Mouse (Mus musculus): ENCODE measurements around the gene Pla1a. TPM values are rescaled to one million over a fixed set of nuclear protein-coding genes. Genes with fewer than 3 reads are reported as not detected.

Pla1a gene
- total RNA-seq, 2 experiments from 2014 or later = 27.9 to 28.6 TPM

DNA sequence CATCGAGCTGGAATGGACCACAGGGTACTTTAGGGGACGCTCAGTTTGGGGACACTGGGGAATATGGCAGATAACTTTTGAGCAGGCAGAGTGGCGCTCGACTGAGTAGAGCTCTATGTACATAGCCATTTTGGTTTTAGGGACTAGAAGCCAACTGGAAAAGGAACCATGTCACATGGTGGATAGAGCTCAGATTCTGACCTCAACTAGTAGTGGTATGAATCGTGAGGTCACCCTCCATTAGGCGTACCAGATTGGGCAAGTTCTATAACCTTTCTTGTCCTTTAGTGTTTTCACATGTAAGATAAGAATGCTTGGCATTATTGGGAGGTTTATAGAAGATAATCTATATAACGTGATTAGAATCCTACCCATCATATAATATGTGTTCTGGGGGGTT is 42.6 kb downstream of the Pla1a start:
- DNase-seq (ENCODE audit: low spot score in 2 of 2) = no peak

- DNase-seq (ENCODE audit: low spot score in 2 of 2) = no peak
Measured at GRCm38 (mm10) chr16:38389284-38389893, 43.6 kb downstream of the Pla1a start.

GRCm38 (mm10) chr16:38388757-38389156 is 44.2 kb downstream of the Pla1a start:
- no peak for DNase-seq (ENCODE audit: low spot score in 2 of 2)

DNA sequence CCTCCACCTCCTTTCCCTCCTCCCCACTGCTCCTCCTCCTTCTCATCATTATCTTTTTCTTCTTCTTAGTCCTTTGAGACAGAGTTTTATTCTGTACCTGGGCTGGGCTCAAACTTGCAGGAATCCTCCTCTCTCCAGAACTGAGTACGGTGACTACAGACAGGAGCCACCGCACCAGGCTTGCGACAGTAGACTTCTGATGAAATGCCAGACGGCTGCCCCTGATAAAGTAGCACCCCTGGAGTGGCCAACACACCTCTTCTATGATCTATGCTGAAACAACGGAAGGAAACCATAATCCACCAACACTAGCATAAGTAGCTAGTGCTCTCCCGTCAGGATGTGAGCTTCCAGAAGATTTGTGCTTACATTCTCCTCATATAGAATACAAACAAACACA is 45.6 kb downstream of the Pla1a start:
- no peak for DNase-seq (ENCODE audit: low spot score in 2 of 2)

DNA sequence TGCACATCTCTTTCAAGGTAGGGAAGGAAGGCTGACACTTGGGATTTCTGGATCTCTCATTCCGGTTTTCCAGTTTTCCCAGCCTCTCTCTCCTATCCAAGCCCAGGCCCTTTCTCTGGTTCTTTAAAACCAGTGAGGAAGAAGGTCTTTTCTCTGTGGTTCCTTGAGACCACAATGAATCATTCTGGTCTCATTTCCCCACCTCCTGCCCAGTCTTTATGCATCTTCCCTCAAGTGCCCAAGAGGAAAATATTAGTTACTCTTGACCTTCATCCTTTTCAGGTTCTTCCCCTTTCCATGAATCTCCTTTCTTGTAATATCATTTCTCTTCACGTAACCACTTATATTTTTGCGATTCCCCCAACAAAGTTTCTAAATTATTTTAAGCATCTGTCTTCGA is 47.2 kb downstream of the Pla1a start:
- no peak for DNase-seq (ENCODE audit: low spot score in 2 of 2)

GRCm38 (mm10) chr16:38385184-38385634 is 47.7 kb downstream of the Pla1a start:
- no peak for DNase-seq (ENCODE audit: low spot score in 2 of 2)

DNA sequence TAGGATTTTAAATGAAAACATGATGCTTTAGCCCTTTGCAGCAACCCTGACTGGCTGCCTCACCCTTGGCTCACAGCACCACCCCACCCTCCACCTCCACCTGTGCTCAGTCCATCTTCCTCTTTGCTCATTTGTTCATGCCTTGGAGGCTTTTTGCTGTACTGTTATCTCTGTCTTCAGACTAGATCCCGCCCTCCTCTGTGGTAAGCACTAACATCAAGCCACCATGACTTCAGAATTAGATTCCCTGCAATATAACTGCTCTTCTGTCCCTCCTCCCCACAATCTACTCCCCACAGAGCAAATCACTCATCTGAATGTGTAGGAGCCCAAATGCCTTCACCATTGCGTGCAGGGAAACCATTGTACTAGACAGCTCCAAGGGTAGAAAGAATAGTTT is 49.3 kb downstream of the Pla1a start:
- DNase-seq (ENCODE audit: low spot score in 2 of 2) = no peak

DNA sequence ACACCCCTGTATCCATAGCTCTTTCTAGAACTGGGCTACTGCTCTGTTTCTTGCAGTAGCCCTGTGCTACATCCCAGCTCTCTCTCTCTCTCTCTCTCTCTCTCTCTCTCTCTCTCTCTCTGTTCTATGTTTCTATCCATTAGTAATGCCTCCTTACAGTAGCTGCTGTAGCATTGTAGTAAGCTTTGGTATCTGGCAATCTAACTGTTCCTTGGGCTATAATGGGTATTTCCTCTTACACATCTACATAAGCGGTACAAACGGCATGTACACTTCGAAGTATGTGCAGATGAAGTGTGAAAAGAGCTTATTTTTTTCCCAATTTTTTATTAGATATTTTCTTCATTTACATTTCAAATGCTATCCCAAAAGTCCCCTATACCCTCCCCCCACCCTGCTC is 53.0 kb downstream of the Pla1a start:
- DNase-seq (ENCODE audit: low spot score in 2 of 2) = no peak

DNA sequence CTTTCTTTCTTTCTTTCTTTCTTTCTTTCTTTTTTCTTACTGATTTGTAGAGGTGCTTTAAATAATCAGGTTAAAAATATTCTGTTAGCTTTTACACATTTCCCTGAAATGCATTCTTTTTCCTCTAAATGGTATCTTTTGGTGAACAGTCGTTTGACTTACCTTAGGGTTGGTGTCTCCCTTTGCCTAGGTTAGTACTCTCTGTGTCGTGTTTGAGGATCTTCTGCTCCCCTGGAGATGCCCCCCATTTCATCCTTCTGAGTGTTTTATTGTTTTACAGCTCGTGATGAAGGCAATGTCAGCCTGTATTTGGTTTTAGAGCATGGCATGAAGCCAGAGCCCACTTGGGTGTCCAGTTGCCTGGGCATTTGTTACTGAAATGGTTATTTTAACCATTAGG is 53.5 kb downstream of the Pla1a start:
- no peak for DNase-seq (ENCODE audit: low spot score in 2 of 2)

DNA sequence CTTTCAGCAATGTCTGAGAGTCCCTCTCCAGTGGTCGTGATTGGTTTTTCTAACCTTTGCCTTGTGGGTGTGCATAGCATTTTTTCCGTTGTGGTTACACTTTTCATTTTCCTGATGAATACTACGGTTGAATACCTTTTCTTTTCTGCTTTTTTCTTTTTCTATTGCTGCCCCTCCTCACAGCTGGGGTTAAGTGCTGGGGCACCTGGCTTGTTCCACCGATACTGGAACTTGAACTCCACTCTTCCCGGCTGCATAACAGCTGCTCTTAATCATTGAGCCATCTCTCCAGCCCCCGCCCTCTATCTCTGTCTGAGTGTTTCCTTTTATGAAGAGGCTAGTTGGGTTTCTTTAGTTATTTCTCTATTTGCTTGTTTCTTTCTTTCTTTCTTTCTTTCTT is 53.9 kb downstream of the Pla1a start:
- DNase-seq (ENCODE audit: low spot score in 2 of 2) = no peak

GRCm38 (mm10) chr16:38378591-38378990 is 54.4 kb downstream of the Pla1a start:
- no peak for DNase-seq (ENCODE audit: low spot score in 2 of 2)

DNA sequence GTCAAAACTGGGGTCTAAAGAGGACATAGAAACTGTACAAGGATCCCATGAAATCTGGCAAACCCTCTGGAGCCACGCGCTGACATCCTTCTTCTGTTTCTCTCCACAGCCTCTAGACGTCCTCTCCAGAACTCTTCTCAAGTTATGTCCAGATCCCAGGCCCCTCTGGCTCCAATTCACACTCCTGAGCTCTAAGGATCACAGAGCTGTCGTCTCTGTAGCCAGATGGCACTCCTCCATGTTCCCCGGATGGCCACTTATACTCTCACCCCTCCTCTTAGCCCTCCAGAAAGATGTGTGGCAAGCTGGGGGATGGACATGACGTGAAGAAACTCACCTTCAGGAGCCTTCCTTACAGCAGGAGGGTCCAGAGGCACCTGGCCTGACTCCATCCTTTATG is 55.4 kb downstream of the Pla1a start:
- DNase-seq (ENCODE audit: low spot score in 2 of 2) = no peak

DNA sequence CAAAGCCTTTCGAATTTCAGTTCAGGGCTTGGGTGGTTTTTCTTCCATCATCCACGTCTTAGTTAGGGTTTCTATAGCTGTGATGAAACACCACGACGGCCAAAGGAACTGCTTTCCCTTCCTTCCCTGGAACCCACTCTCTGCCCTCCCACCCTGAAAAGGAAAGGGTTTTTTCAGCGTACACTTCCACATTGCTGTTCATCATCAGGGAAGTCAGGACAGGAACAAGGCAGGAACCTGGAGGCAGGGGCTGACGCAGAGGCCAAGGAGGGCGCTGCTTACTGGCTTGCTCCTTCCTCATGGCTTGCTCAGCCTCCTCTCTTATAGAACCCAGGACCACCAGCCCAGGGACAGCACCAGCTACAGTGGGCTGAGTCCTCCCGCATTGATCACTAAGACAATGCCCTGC is 56.1 kb downstream of the Pla1a start:
- no peak for DNase-seq (ENCODE audit: low spot score in 2 of 2)

GRCm38 (mm10) chr16:38376163-38376840 is 56.6 kb downstream of the Pla1a start:
- no peak for DNase-seq (ENCODE audit: low spot score in 2 of 2)

DNA sequence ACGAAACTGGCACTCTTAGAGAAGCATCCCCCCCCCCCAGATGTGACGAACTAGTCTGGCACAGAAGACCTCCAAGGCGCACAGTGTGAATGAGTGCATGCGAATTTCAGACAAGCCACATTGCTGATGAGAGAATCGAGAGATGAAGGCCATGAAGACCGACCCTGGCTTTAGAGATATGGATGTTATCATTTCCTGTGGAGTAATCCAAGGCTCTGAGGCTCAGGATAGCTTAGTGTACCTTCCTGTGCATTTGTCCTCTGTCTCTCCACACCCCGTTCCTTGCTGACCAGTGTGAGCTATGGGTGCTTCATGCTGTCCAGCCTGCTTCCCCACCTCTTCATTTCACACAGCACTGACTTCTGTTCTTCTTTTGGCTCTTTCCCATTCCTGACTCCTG is 57.8 kb downstream of the Pla1a start:
- DNase-seq (ENCODE audit: low spot score in 2 of 2) = no peak

DNA sequence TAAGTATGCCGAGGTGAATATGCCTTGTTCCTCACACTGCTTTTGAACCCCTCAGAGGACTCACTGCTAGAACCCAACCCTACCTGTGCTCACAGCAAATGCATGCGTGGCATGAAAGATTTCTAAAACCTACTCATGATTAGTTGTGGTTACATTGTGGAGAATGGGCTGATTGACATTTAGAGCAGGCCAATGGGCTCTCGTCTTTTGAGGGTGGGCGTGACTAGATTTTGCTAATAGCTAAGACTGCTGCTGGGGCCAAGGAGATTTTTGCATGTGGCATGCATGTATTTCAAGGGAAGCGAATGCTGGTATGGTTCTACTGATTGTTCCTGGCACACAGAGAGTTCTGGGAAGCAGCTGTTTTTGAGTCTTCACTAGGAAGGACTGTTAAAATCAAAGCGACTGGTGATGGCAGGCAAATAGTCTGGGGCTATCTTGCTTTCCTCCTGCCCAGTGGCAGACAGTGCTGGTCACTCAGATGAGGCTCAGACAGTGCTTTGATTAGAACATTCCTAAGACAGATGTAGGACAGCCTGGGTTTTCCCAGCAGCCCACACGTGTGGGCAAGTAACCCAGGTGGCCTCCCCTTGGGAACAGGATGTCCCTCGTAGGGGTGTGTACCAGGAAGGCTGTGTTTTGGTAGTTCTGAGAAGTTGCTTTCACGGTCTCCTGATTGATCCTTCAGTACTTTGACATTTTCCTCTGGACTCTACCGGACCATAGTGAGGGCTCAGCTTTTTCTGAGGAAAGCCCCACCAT is 58.4 kb downstream of the Pla1a start:
- DNase-seq (ENCODE audit: low spot score in 2 of 2) = no peak

GRCm38 (mm10) chr16:38373941-38374340 is 59.0 kb downstream of the Pla1a start:
- DNase-seq (ENCODE audit: low spot score in 2 of 2) = no peak

GRCm38 (mm10) chr16:38373439-38373838 is 59.5 kb downstream of the Pla1a start:
- DNase-seq (ENCODE audit: low spot score in 2 of 2) = no peak

GRCm38 (mm10) chr16:38372876-38373275 is 60.1 kb downstream of the Pla1a start:
- DNase-seq (ENCODE audit: low spot score in 2 of 2) = no peak

- DNase-seq (ENCODE audit: low spot score in 2 of 2) = no peak
Measured at GRCm38 (mm10) chr16:38371705-38372296, 61.1 kb downstream of the Pla1a start.

- DNase-seq (ENCODE audit: low spot score in 2 of 2) = no peak
Measured at GRCm38 (mm10) chr16:38370633-38371374, 62.1 kb downstream of the Pla1a start.

Data from adrenal gland, postnatal 4 days (tissue).